Mouse (Mus musculus) liver, postnatal 0 days (tissue): ENCODE measurements around the gene Shisa9. TPM values are rescaled to one million over a fixed set of nuclear protein-coding genes. Genes with fewer than 3 reads are reported as not detected.

ENCODE experiments used
- ATAC-seq: fragments of 200-750 bp; cut with Nextera tagmentation; 2 replicates; pipeline ENCODE4 v1.8.0; 2017; ENCODE audit warnings: mild to moderate bottlenecking, moderate library complexity
- DNase-seq: peaks from one replicate; pipeline ENCODE4 v3.0.0-alpha.2; 2016
- H3K27ac ChIP-seq: fragments of 300-500 bp; sonication (generic); 2 replicates; pipeline ENCODE4 v1.5.1; 2014; ENCODE audit warnings: antibody characterized with exemption, moderate library complexity, mild to moderate bottlenecking, low read depth
- H3K27me3 ChIP-seq: fragments of 300-500 bp; sonication (generic); 2 replicates; pipeline ENCODE4 v1.6.1; 2014; ENCODE audit warnings: low read length, control low read depth, mixed read lengths; ENCODE audit not compliant: insufficient read depth
- H3K36me3 ChIP-seq: fragments of 300-500 bp; sonication (generic); replicated peaks from 2 replicates; pipeline ENCODE4 v1.6.1; 2014; ENCODE audit warnings: mild to moderate bottlenecking, control low read depth, low read length, moderate library complexity, mixed read lengths; ENCODE audit not compliant: insufficient read depth
- H3K4me1 ChIP-seq: fragments of 300-500 bp; sonication (generic); 2 replicates; pipeline ENCODE4 v1.6.1; 2014; ENCODE audit warnings: antibody characterized with exemption, mild to moderate bottlenecking, control low read depth; ENCODE audit not compliant: insufficient read depth
- H3K4me2 ChIP-seq: fragments of 300-500 bp; sonication (generic); 2 replicates; pipeline ENCODE4 v1.6.1; 2014; ENCODE audit warnings: low read depth, mild to moderate bottlenecking, low read length, moderate library complexity, mixed read lengths
- H3K4me3 ChIP-seq: fragments of 300-500 bp; sonication (generic); 2 replicates; pipeline ENCODE4 v1.5.1; 2014; ENCODE audit warnings: low read depth, low read length
- H3K9ac ChIP-seq: fragments of 300-500 bp; sonication (generic); replicated peaks from 2 replicates; pipeline ENCODE4 v1.6.1; 2014; ENCODE audit warnings: mild to moderate bottlenecking, moderate library complexity
- H3K9me3 ChIP-seq: fragments of 300-500 bp; sonication (generic); 2 replicates; pipeline ENCODE4 v1.6.1; 2016; ENCODE audit warnings: mild to moderate bottlenecking, control low read depth, low read length, mixed read lengths
- CTCF ChIP-seq: sonication (generic); IDR thresholded peaks from 2 replicates; pipeline ENCODE4 v1.5.1; 2016; ENCODE audit warnings: antibody characterized with exemption, low read depth
- EP300 ChIP-seq: IDR thresholded peaks from 2 replicates; pipeline ENCODE4 v1.6.1; 2016; ENCODE audit warnings: antibody characterized with exemption, low read depth, mild to moderate bottlenecking
- WGBS: fragments of 180-500 bp; shearing (Covaris S2); extraction: QIAGEN DNeasy Blood & Tissue Kit; methylation state at CpG from one replicate; pipeline ENCODE4 v1.1.7; 2014; ENCODE audit not compliant: insufficient replicate concordance; 5-methylcytosine and 5-hydroxymethylcytosine counted together
- polyA plus RNA-seq: library from polyadenylated mRNA; unstranded; fragments of >200 nt; fragmentation: Nextera tagmentation; extraction: Ambion mirVana; gene quantifications from 2 replicates; pipeline ENCODE4 v1.2.1, GENCODE M21; 2015

Gene Shisa9
- polyA plus RNA-seq, 1 experiment from 2014 or later = 0.45 TPM

DNA sequence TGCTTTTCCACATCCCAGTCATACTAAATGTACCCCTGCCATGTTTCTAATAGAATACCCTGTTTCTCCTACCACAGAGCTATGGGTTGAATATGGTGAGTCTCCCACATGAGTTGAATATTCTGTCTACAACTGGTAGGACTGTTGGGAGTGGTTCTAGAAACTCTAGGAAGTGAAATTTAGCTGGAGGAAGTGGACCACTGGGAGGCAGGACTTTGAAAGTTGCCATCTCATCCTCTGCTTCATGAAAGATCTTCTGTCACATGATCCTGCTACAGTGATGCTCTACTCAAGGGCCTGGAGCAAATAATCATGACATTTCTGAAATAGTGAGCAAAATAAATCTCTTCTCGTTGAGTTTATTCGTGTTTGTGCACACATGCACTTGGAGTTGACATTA is 7.2 kb upstream of the Shisa9 start:
- TF ChIP-seq CTCF (no peak), EP300 (no peak)
- Histone ChIP-seq H3K9ac (no peak overlapping the region), H3K4me3 (no peak overlapping the region), H3K27ac (no peak overlapping the region), H3K4me2 (no peak overlapping the region), H3K9me3 (no peaks in the 10 kb centered on the region), H3K4me1 (no peaks in the 10 kb centered on the region), H3K36me3 (no peaks in the 10 kb centered on the region), H3K27me3 (peaks cover 7% of the 10 kb centered on the region; the same call in 1 of the 2 replicates)
- ATAC-seq (no peak), DNase-seq (no peak)
- 70% methylated on average over 2 of the region's 2 CpGs for WGBS

GRCm38 (mm10) chr16:11980764-11981163 is 3.1 kb upstream of the Shisa9 start:
- ATAC-seq (no peak), DNase-seq (no peak)
- Histone ChIP-seq H3K27me3 (peaks cover 47% of the 10 kb centered on the region), H3K4me2 (no peak overlapping the region), H3K36me3 (no peaks in the 10 kb centered on the region), H3K4me3 (no peak overlapping the region), H3K27ac (no peak overlapping the region), H3K9ac (no peak overlapping the region), H3K9me3 (no peaks in the 10 kb centered on the region), H3K4me1 (no peaks in the 10 kb centered on the region)
- 18% methylated on average over 3 of the region's 3 CpGs for WGBS
- no peak for TF ChIP-seq EP300
- TF ChIP-seq CTCF = peak; percentile 62

DNA sequence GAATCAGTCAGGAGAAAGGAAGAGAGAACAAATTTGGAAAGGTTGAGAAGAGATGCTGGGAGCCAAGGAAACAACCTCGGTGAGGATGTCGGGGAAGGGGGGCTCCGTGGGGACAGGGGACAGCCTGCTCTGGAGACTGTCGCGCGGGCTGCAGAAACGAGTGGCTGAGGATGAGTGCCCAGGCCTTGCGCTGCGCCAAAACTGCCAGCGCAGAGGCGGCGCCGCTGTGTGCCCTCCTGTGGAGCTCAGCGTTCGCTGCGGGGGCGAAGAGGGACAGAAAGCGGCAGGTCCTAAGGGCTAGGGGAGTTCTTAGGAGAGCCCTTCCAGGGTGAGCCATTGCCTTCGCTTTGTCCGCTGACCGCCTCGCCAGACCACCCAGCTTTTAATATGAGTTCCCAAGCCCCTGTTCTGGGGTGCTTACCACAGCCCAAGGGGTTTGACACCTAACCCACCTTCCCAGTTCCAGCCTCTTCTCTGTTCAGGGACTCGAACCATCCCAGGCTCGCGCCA is 752 bp upstream of the Shisa9 start:
- TF ChIP-seq CTCF = no peak
- no peak for TF ChIP-seq EP300
- DNase-seq (no peak), ATAC-seq (no peak)
- H3K36me3 ChIP-seq = no peaks in the 10 kb centered on the region
- peaks cover 60% of the 10 kb centered on the region for H3K27me3 ChIP-seq
- no peaks in the 10 kb centered on the region for H3K4me1 ChIP-seq
- no peaks in the 10 kb centered on the region for H3K9me3 ChIP-seq
- H3K9ac ChIP-seq = no peak overlapping the region
- 1% methylated on average over 25 of the region's 25 CpGs for WGBS
- H3K4me2 ChIP-seq = peak overlapping the region; percentile 62; the same call in 1 of the 2 replicates
- no peak overlapping the region for H3K27ac ChIP-seq
- peak overlapping the region; percentile 38; the same call in 1 of the 2 replicates for H3K4me3 ChIP-seq

DNA sequence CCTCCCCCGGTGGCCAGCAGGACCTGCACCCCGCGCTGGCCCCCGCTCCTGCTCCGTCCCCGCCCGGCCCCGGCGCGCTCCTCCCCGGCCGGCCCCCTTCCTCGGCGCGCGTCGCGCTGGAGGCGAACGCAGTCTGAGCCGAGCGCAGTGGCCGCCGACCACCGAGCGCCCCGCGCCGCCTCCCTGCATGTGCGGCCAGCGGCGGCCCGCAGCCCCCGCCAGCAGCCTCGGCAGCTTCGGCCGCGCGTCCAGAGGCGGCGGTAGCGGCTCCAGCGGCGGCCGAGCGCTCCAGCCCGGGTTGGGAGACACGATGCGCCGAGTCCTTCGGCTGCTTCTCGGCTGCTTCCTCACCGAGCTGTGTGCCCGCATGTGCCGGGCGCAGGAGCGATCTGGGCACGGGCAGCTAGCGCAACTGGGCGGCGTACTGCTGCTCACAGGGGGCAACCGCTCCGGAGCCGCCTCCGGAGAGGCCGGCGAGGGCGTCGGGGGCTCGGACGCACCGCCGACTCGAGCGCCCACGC is 418 bp downstream of the Shisa9 start:
- Histone ChIP-seq H3K27ac (no peak overlapping the region), H3K4me1 (no peaks in the 10 kb centered on the region), H3K9me3 (no peaks in the 10 kb centered on the region), H3K4me3 (peak overlapping the region; percentile 38), H3K4me2 (peak overlapping the region; percentile 62), H3K9ac (no peak overlapping the region), H3K27me3 (peaks cover 63% of the 10 kb centered on the region), H3K36me3 (no peaks in the 10 kb centered on the region)
- no peak for TF ChIP-seq EP300
- TF ChIP-seq CTCF = no peak
- DNase-seq (no peak), ATAC-seq (no peak)
- WGBS = under 1% methylated on average over 53 of the region's 76 CpGs

GRCm38 (mm10) chr16:11987056-11987455 is 3.1 kb downstream of the Shisa9 start:
- no peak overlapping the region for H3K4me2 ChIP-seq
- no peaks in the 10 kb centered on the region for H3K36me3 ChIP-seq
- H3K9me3 ChIP-seq = no peaks in the 10 kb centered on the region
- no peak overlapping the region for H3K27ac ChIP-seq
- ATAC-seq = no peak
- H3K27me3 ChIP-seq = peaks cover 53% of the 10 kb centered on the region
- H3K9ac ChIP-seq = no peak overlapping the region
- DNase-seq = no peak
- TF ChIP-seq CTCF (no peak), EP300 (no peak)
- H3K4me1 ChIP-seq = no peaks in the 10 kb centered on the region
- 75% methylated on average over 4 of the region's 4 CpGs for WGBS
- no peak overlapping the region for H3K4me3 ChIP-seq

DNA sequence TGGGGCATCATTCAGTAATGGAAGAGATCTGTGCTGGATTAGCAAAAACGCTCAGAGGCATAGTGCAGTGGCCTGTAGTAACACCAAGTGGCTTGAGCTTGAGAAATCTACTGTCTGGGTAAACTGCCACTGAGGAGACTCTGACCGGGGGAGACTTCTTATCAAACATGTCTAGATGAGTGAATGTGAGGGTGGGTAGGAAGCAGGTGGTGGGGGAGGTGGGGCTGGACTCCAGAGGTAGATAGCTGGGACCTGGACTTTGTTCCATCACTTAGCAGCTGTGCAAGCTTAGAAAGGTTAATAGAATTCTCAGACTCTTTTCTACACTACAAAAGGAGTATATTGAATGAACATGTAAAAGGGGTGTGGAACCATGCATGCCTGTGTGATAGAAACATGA is 21.3 kb downstream of the Shisa9 start:
- Histone ChIP-seq H3K4me2 (no peak overlapping the region), H3K27me3 (no peaks in the 10 kb centered on the region), H3K9ac (no peak overlapping the region), H3K4me3 (no peak overlapping the region), H3K36me3 (no peaks in the 10 kb centered on the region), H3K27ac (no peak overlapping the region), H3K4me1 (no peaks in the 10 kb centered on the region), H3K9me3 (no peaks in the 10 kb centered on the region)
- TF ChIP-seq EP300 (no peak), CTCF (no peak)
- 48% methylated on average over 2 of the region's 2 CpGs for WGBS
- DNase-seq (no peak), ATAC-seq (no peak)

DNA sequence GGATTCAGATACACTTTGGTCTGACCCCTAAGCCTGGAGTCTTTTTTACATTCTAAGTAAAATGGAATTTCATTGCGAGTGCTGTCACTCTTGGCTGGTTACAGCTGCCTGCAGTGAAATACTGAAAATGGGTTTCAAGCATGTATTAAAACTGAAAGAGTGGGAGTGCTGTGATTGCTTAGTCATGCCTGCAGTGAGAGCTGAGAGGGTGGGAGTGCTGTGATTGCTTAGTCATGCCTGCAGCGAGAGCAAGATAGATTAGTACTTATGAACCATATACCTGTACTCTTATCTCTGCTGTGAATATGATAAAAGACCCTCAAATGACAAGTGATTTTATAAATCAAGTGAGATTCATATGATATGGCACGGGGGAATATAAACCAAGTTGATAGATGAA is 26.2 kb downstream of the Shisa9 start:
- H3K9ac ChIP-seq = no peak overlapping the region
- no peak overlapping the region for H3K27ac ChIP-seq
- TF ChIP-seq EP300 = no peak
- no peak for TF ChIP-seq CTCF
- no peak for ATAC-seq
- no peak for DNase-seq
- no peaks in the 10 kb centered on the region for H3K27me3 ChIP-seq
- H3K4me3 ChIP-seq = no peak overlapping the region
- H3K4me2 ChIP-seq = no peak overlapping the region
- 69% methylated on average over 3 of the region's 3 CpGs for WGBS
- no peaks in the 10 kb centered on the region for H3K36me3 ChIP-seq
- no peaks in the 10 kb centered on the region for H3K4me1 ChIP-seq
- H3K9me3 ChIP-seq = no peaks in the 10 kb centered on the region
